Mouse (Mus musculus) small intestine, adult 2 months (tissue): ENCODE results near the gene Slc25a5. TPM values are rescaled to one million over a fixed set of nuclear protein-coding genes. Genes with fewer than 3 reads are reported as not detected.

ENCODE experiments used
- H3K27ac ChIP-seq: fragments of 200-500 bp; 2 replicates; pipeline ENCODE4 v1.5.1; 2012; ENCODE audit warnings: low read depth, low read length, control low read depth, inconsistent platforms; ENCODE audit not compliant: insufficient read depth
- H3K27me3 ChIP-seq: fragments of 200-500 bp; 2 replicates; pipeline ENCODE4 v1.6.1; 2012; ENCODE audit warnings: mild to moderate bottlenecking, moderate library complexity, low read length, inconsistent platforms; ENCODE audit not compliant: control insufficient read depth, insufficient read depth
- H3K36me3 ChIP-seq: fragments of 200-500 bp; 2 replicates; pipeline ENCODE4 v1.6.1; 2012; ENCODE audit warnings: mild to moderate bottlenecking, low read length, control low read depth, inconsistent platforms; ENCODE audit not compliant: control insufficient read depth, insufficient read depth
- H3K4me1 ChIP-seq: fragments of 200-500 bp; 2 replicates; pipeline ENCODE4 v1.6.1; 2012; ENCODE audit warnings: low read length, inconsistent platforms, mixed read lengths; ENCODE audit not compliant: control insufficient read depth, insufficient read depth, insufficient read length
- H3K4me3 ChIP-seq: fragments of 200-500 bp; 2 replicates; pipeline ENCODE4 v1.5.1; 2012; ENCODE audit warnings: low read depth, mild to moderate bottlenecking, control low read depth, inconsistent platforms, low read length, moderate library complexity
- CTCF ChIP-seq: fragments of 200-500 bp; IDR thresholded peaks from 2 replicates; pipeline ENCODE4 v1.5.1; 2012; ENCODE audit warnings: low read depth, mild to moderate bottlenecking, control low read depth, inconsistent platforms, low read length, moderate library complexity, mixed read lengths; ENCODE audit not compliant: insufficient replicate concordance, insufficient read length; ENCODE audit errors: extremely low read depth
- POLR2A ChIP-seq: fragments of 200-500 bp; IDR thresholded peaks from 2 replicates; pipeline ENCODE4 v1.6.1; 2012; ENCODE audit warnings: low read depth, mild to moderate bottlenecking, control low read depth, inconsistent platforms, low read length, moderate library complexity
- WGBS: fragments of 180-500 bp; shearing (Covaris S2); methylation state at CpG from one replicate; pipeline ENCODE4 v1.1.7; 2018; 5-methylcytosine and 5-hydroxymethylcytosine counted together
- polyA plus RNA-seq: library from polyadenylated mRNA; depleted of rRNA; stranded (reverse); fragments of >200 nt; gene quantifications from 2 replicates; pipeline ENCODE4 v1.2.3, GENCODE M21; 2012; rRNA removed

The Slc25a5 gene
- polyA plus RNA-seq = 962 and 2,171 TPM in 2 replicates

- H3K4me1 ChIP-seq = peaks cover 2% of the 10 kb centered on the region; the same call in 1 of the 2 replicates
- H3K36me3 ChIP-seq = peaks cover 16% of the 10 kb centered on the region
- TF ChIP-seq POLR2A (peak; percentile 87), CTCF (no peak)
- WGBS = 11% methylated on average over 41 of the region's 41 CpGs
- H3K4me3 ChIP-seq = peak within 1 kb of the TSS; percentile 96
- no peaks in the 10 kb centered on the region for H3K27me3 ChIP-seq
- peak within 1 kb of the TSS; percentile 98 for H3K27ac ChIP-seq
Observed at GRCm38 (mm10) chrX:36795424-36796162, at the start of gene Slc25a5. Gene Slc25a5 (plus strand): TSS chrX:36795651.

GRCm38 (mm10) chrX:36746789-36747188 lies 48.7 kb upstream of the Slc25a5 start:
- Histone ChIP-seq H3K4me3 (no peak overlapping the region), H3K36me3 (no peaks in the 10 kb centered on the region), H3K4me1 (0 out of 2 replicates have a peak, but pooled peaks cover 1% of the 10 kb centered on the region), H3K27me3 (no peaks in the 10 kb centered on the region; the same call in 1 of the 2 replicates), H3K27ac (no peak overlapping the region)
- 86% methylated on average over 8 of the region's 8 CpGs for WGBS
- TF ChIP-seq CTCF = no peak
- no peak for TF ChIP-seq POLR2A

- TF ChIP-seq POLR2A (no peak), CTCF (no peak)
- WGBS = 66% methylated on average over 3 of the region's 3 CpGs
Observed at GRCm38 (mm10) chrX:36748573-36748972, 46.9 kb upstream of the Slc25a5 start.

GRCm38 (mm10) chrX:36749281-36749785 lies 46.1 kb upstream of the Slc25a5 start:
- H3K27me3 ChIP-seq = no peaks in the 10 kb centered on the region
- H3K4me1 ChIP-seq = no peaks in the 10 kb centered on the region
- 72% methylated on average over 6 of the region's 6 CpGs for WGBS
- no peak for TF ChIP-seq POLR2A
- no peak for TF ChIP-seq CTCF
- H3K4me3 ChIP-seq = no peak overlapping the region
- no peaks in the 10 kb centered on the region for H3K36me3 ChIP-seq
- H3K27ac ChIP-seq = no peak overlapping the region

More at GRCm38 (mm10) chrX:36748573-36748972, 46.9 kb upstream of the Slc25a5 start:
- Histone ChIP-seq H3K4me3 (no peak overlapping the region), H3K27me3 (no peaks in the 10 kb centered on the region), H3K36me3 (no peaks in the 10 kb centered on the region), H3K4me1 (0 out of 2 replicates have a peak, but pooled peaks cover 1% of the 10 kb centered on the region), H3K27ac (no peak overlapping the region)

- H3K36me3 ChIP-seq = no peaks in the 10 kb centered on the region
- TF ChIP-seq CTCF (no peak), POLR2A (no peak)
- no peak overlapping the region for H3K27ac ChIP-seq
- H3K4me3 ChIP-seq = no peak overlapping the region
- H3K27me3 ChIP-seq = no peaks in the 10 kb centered on the region
- no peaks in the 10 kb centered on the region for H3K4me1 ChIP-seq
- WGBS = 35% methylated on average over 1 of the region's 1 CpGs
Observed at GRCm38 (mm10) chrX:36750591-36750990, 44.9 kb upstream of the Slc25a5 start.

- no peaks in the 10 kb centered on the region for H3K36me3 ChIP-seq
- no peak for TF ChIP-seq CTCF
- TF ChIP-seq POLR2A = no peak
- H3K27me3 ChIP-seq = no peaks in the 10 kb centered on the region
- H3K27ac ChIP-seq = no peak overlapping the region
- 93% methylated on average over 3 of the region's 3 CpGs for WGBS
- H3K4me1 ChIP-seq = no peaks in the 10 kb centered on the region
- H3K4me3 ChIP-seq = no peak overlapping the region
Observed at GRCm38 (mm10) chrX:36752586-36752985, 42.9 kb upstream of the Slc25a5 start.

- H3K4me1 ChIP-seq = peaks cover 10% of the 10 kb centered on the region; the same call in 1 of the 2 replicates
- no peaks in the 10 kb centered on the region for H3K27me3 ChIP-seq
- H3K36me3 ChIP-seq = no peaks in the 10 kb centered on the region
- no peak overlapping the region for H3K27ac ChIP-seq
- no peak overlapping the region for H3K4me3 ChIP-seq
- TF ChIP-seq CTCF (no peak), POLR2A (no peak)
- 83% methylated on average over 7 of the region's 7 CpGs for WGBS
Observed at GRCm38 (mm10) chrX:36757796-36758472, 37.5 kb upstream of the Slc25a5 start.
